22 mouse cellular contexts compared by ENCODE assay signal in genomic region chr9:119498885-119499284, GRCm38 (mm10).
"Had no signal": no experiment of that assay in that cellular context is flagged by ENCODE, and none has a peak within 500 bp of the region (broad histone marks: within the 10 kb centered on the region; RNA-seq: fewer than 3 reads in every experiment).

No protein-coding gene starts in this region.

- H3K4me3 ChIP-seq: heart, embryonic 13.5 days; heart, embryonic 15.5 days; hindbrain, embryonic 13.5 days; hindbrain, embryonic 15.5 days; kidney, embryonic 15.5 days; limb, embryonic 13.5 days; limb, embryonic 15.5 days; liver, embryonic 12.5 days had no signal

- DNase-seq: gastrocnemius, postnatal 14 days; gastrocnemius, postnatal 36 days; heart, adult 18-20 months; heart, postnatal 14 days; heart, postnatal 36 days; kidney, adult 11 months; kidney, adult 2 months; kidney, adult 9 months; kidney, postnatal 14 days; kidney, postnatal 36 days; layer of hippocampus, adult 9-11 months; layer of hippocampus, postnatal 36 days; left cerebral cortex, postnatal 4 days had no signal

- H3K27me3 ChIP-seq: heart, embryonic 13.5 days; heart, embryonic 15.5 days; hindbrain, embryonic 13.5 days; hindbrain, embryonic 15.5 days; kidney, embryonic 15.5 days; limb, embryonic 13.5 days; limb, embryonic 15.5 days; liver, embryonic 12.5 days had no signal

- H3K4me2 ChIP-seq: heart, embryonic 11.5 days; heart, embryonic 13.5 days; heart, embryonic 15.5 days; hindbrain, embryonic 13.5 days; hindbrain, embryonic 15.5 days; kidney, embryonic 15.5 days; limb, embryonic 13.5 days; limb, embryonic 15.5 days; liver, embryonic 12.5 days had no signal

- H3K36me3 ChIP-seq: hindbrain, embryonic 13.5 days; hindbrain, embryonic 15.5 days; kidney, embryonic 15.5 days; limb, embryonic 13.5 days; limb, embryonic 15.5 days; liver, embryonic 12.5 days had no signal
